Mouse (Mus musculus) megakaryocyte, embryonic 14.5 days (primary cell): Measurements from ENCODE around the gene Tesk1.

Experiments used
- FLI1 ChIP-seq: IDR thresholded peaks from 2 replicates; pipeline ENCODE4 v1.6.1; 2012; ENCODE audit warnings: low read length, inconsistent platforms, mixed read lengths
- GATA1 ChIP-seq: IDR thresholded peaks from 3 replicates; pipeline ENCODE4 v1.6.1; 2012; ENCODE audit warnings: mixed read lengths, low read length, inconsistent platforms, borderline replicate concordance

GRCm38 (mm10) chr4:43418973-43419656 lies 22.6 kb upstream of the Tesk1 start:
- TF ChIP-seq GATA1, result no peak
- TF ChIP-seq FLI1, result no peak
